Mouse (Mus musculus) heart, adult 2 months (tissue): Measurements from ENCODE around the gene Ptcra.

Experiments used
- CTCF ChIP-seq: fragments of 200-600 bp; IDR thresholded peaks from 2 replicates; pipeline ENCODE4 v1.8.1; 2022; ENCODE audit warnings: antibody characterized with exemption, mild to moderate bottlenecking, moderate library complexity
- EP300 ChIP-seq: fragments of 200-500 bp; IDR thresholded peaks from 2 replicates; pipeline ENCODE4 v1.6.1; 2011; ENCODE audit warnings: low read depth, low read length, control low read depth; ENCODE audit not compliant: insufficient read depth
- POLR2A ChIP-seq: fragments of 200-500 bp; IDR thresholded peaks from 2 replicates; pipeline ENCODE4 v1.6.1; 2011; ENCODE audit warnings: mild to moderate bottlenecking, low read depth, low read length, control low read depth; ENCODE audit not compliant: insufficient read depth

DNA sequence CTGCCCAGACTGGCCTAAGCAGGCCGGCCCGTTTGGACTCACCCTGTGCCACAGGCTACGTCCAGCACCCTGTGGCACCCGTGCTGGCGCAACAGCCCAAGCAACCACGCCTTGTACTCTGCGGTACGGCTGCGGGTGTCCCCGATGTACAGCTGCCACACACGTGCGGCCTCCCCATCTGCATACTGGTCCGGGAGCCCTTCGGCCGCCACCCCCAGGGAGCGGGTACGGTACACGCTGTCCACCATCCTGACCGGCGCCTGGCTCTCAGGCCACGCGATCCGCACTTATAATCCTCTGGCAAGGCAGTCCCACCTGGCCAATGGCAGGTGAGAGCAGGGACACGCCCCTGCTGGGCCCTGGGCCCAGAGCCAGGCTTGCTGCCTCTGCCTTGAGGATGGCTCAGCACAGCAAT, 34.6 kb downstream of the Ptcra start, which contains the start of gene Gnmt:
- no peak for TF ChIP-seq CTCF
- no peak for TF ChIP-seq POLR2A
- TF ChIP-seq EP300 = no peak
